Comparison of ENCODE assay signal across 19 mouse cellular contexts in genomic region chr11:113851750-113852149, GRCm38 (mm10).
DNase-seq lines count a peak whose midpoint lies in the region; ATAC-seq lines count a peak whose summit lies in the region.
"Had no signal": no experiment of that assay in that cellular context is flagged by ENCODE, and none has a peak within 500 bp of the region (broad histone marks: within the 10 kb centered on the region; RNA-seq: fewer than 3 reads in every experiment).

No protein-coding gene starts in this region.

- no peak for DNase-seq in frontal cortex, postnatal 14 days (ENCODE audit: low spot score in 2 of 2)
- DNase-seq in left cerebral cortex, postnatal 14 days (ENCODE audit: low spot score in 2 of 2): peak; percentile 22 to 37
- no peak for DNase-seq in left cerebral cortex, postnatal 4 days
- peak; percentile 24 for DNase-seq in right cerebral cortex, adult 18-20 months
- DNase-seq in right cerebral cortex, postnatal 4 days: no peak
- peak; percentile 60 for DNase-seq in telencephalon, adult 2 months (ENCODE audit: low read depth, low spot score)
- DNase-seq: B cell, adult 2 months; cerebellum, adult 2 months; cerebellum, postnatal 36 days; gastrocnemius, postnatal 14 days; heart, adult 11 months; kidney, adult 9 months; kidney, postnatal 25 days; liver had no signal

- peak; percentile 62 for ATAC-seq in frontal cortex, adult (ENCODE audit: low TSS enrichment)
- ATAC-seq: intestine, embryonic 16.5 days; lung, postnatal 0 days; midbrain, embryonic 16.5 days; Patski had no signal

- intact Hi-C loops in left cerebral cortex, postnatal 14 days (cut with DNase I): no loop called here
- intact Hi-C loops in left cerebral cortex, postnatal 4 days (cut with DNase I): no loop called here

Comparison
In these comparisons a context has a peak if more than half of its experiments do, and no peak if none do; other contexts are left out.
1. DNase-seq: peak in left cerebral cortex, postnatal 14 days (2 of 2), right cerebral cortex, adult 18-20 months (single experiment) and telencephalon, adult 2 months (single experiment); none in frontal cortex, postnatal 14 days (0 of 2), left cerebral cortex, postnatal 4 days (single experiment) and right cerebral cortex, postnatal 4 days (single experiment).